Mouse (Mus musculus) kidney, postnatal 10 days (tissue): ENCODE data around the gene Zfp808.
"Not testable (repeated sequence)": the region's sequence is repeated elsewhere in the genome, so short reads cannot be mapped to it uniquely, and the experiment has no call there.

Source experiments
- DNase-seq: peaks from one replicate; pipeline ENCODE4 v3.0.0; 2021; ENCODE audit warnings: mixed read lengths

Zfp808 gene

GRCm38 (mm10) chr13:62129432-62130171, at the start of gene Zfp808:
Zfp808 (plus strand) TSS chr13:62129886.
- DNase-seq: peak; percentile 55

GRCm38 (mm10) chr13:62098786-62099185, 30.9 kb upstream of the Zfp808 start:
- not testable (repeated sequence) for DNase-seq

GRCm38 (mm10) chr13:62099454-62099853, 30.2 kb upstream of the Zfp808 start:
- not testable (repeated sequence) for DNase-seq

GRCm38 (mm10) chr13:62102368-62102767, 27.3 kb upstream of the Zfp808 start:
- DNase-seq: not testable (repeated sequence)

- DNase-seq: not testable (repeated sequence)
Measured at GRCm38 (mm10) chr13:62115861-62116260, 13.8 kb upstream of the Zfp808 start.

- DNase-seq: not testable (repeated sequence)
Measured at GRCm38 (mm10) chr13:62121578-62121977, 8.1 kb upstream of the Zfp808 start.

GRCm38 (mm10) chr13:62181835-62182755, 52.4 kb downstream of the Zfp808 start:
- DNase-seq: not testable (repeated sequence)

- no peak for DNase-seq
Measured at GRCm38 (mm10) chr13:62245264-62245663, 115.6 kb downstream of the Zfp808 start.

- not testable (repeated sequence) for DNase-seq
Measured at GRCm38 (mm10) chr13:62255226-62255625, 125.5 kb downstream of the Zfp808 start.

GRCm38 (mm10) chr13:62263392-62263791, 133.7 kb downstream of the Zfp808 start:
- DNase-seq: no peak
